Mouse (Mus musculus) limb, embryonic 11.5 days (tissue): ENCODE measurements at regions not wholly inside any gene's neighbourhood (a gene's known extent, or its start where the extent isn't known, plus 50 kb on each side); places are given as distances from the start of the nearest gene placed in this dataset.

Experiments used
- ATAC-seq: fragments of 200-750 bp; cut with Nextera tagmentation; 2 replicates; pipeline ENCODE4 v1.8.0; 2017; ENCODE audit warnings: low read depth; ENCODE audit not compliant: insufficient number of reproducible peaks, low FRiP score, low TSS enrichment
- DNase-seq: peaks from one replicate; pipeline ENCODE4 v3.0.0-alpha.2; 2015; ENCODE audit warnings: low spot score
- H3K27ac ChIP-seq: fragments of 300-500 bp; sonication (generic); replicated peaks from 2 replicates; pipeline ENCODE4 v1.5.1; 2014; ENCODE audit warnings: low read depth, mild to moderate bottlenecking, low read length
- H3K27me3 ChIP-seq: fragments of 300-500 bp; sonication (generic); 2 replicates; pipeline ENCODE4 v1.6.1; 2014; ENCODE audit warnings: mild to moderate bottlenecking, low read length, mixed read lengths; ENCODE audit not compliant: control insufficient read depth, insufficient read depth
- H3K36me3 ChIP-seq: fragments of 300-500 bp; sonication (generic); 2 replicates; pipeline ENCODE4 v1.6.1; 2014; ENCODE audit warnings: mild to moderate bottlenecking, low read length, moderate library complexity, mixed read lengths; ENCODE audit not compliant: control insufficient read depth, insufficient read depth
- H3K4me1 ChIP-seq: fragments of 300-500 bp; sonication (generic); 2 replicates; pipeline ENCODE4 v1.6.1; 2014; ENCODE audit warnings: low read length, mixed read lengths; ENCODE audit not compliant: control insufficient read depth, insufficient read depth
- H3K4me2 ChIP-seq: fragments of 300-500 bp; sonication (generic); 2 replicates; pipeline ENCODE4 v1.6.1; 2014; ENCODE audit warnings: low read depth, mild to moderate bottlenecking, moderate library complexity; ENCODE audit not compliant: severe bottlenecking
- H3K4me3 ChIP-seq: fragments of 300-500 bp; sonication (generic); 2 replicates; pipeline ENCODE4 v1.5.1; 2014; ENCODE audit warnings: low read depth, low read length
- H3K9ac ChIP-seq: fragments of 300-500 bp; sonication (generic); 2 replicates; pipeline ENCODE4 v1.6.1; 2014; ENCODE audit warnings: mild to moderate bottlenecking, low read length
- H3K9me3 ChIP-seq: fragments of 300-500 bp; sonication (generic); 2 replicates; pipeline ENCODE4 v1.6.1; 2016; ENCODE audit warnings: low read length; ENCODE audit not compliant: control insufficient read depth
- WGBS: fragments of 180-500 bp; shearing (Covaris S2); extraction: QIAGEN DNeasy Blood & Tissue Kit; methylation state at CpG from one replicate; pipeline ENCODE4 v1.1.7; 2014; 5-methylcytosine and 5-hydroxymethylcytosine counted together

DNA sequence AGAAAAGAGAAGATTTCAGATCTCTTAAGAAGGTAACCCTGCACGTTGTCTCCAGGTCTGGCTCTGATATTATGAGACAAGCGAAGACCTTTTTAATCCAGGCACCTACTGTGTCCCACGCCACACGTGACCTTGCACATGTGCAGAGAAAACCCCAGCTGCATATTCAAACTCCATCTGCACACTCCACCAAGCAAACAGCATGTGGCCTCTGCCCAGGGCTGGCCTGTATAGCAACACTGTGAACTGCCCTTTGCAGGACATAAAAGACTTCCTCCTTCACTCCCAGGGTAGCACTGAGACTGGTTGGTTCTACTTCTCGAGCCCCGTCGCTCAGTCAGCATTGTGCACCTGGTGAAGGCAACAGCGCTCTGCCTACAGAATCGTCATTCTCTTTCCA lies 119.0 kb downstream of the Slc38a6 start:
- no peaks in the 10 kb centered on the region for H3K27me3 ChIP-seq
- no peak for ATAC-seq
- no peak for DNase-seq
- H3K4me2 ChIP-seq, result no peak overlapping the region
- no peaks in the 10 kb centered on the region for H3K9me3 ChIP-seq
- no peak overlapping the region for H3K4me3 ChIP-seq
- H3K27ac ChIP-seq, result no peak overlapping the region
- H3K4me1 ChIP-seq, result peaks cover 29% of the 10 kb centered on the region
- 50% methylated on average over 9 of the region's 9 CpGs for WGBS
- no peak overlapping the region for H3K9ac ChIP-seq
- no peaks in the 10 kb centered on the region for H3K36me3 ChIP-seq

DNA sequence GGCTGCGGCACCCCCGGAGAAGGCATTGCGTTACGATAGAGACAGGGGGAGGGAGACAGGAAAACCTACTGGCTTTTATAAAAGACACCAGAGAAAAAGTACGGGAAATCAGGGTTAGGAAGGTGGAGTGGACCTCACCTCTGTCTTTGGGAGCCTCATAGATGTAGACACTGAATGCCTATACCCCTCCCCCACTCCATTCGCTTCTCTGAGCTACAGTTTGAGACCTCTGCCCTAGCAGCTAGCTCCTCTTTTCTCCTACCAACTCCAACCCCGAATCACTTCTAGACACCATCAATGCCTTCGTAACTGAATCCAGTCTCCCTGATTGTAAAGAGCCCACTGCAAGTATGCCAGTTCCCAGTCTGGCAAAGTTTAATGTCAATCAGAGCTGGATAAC lies 118.5 kb downstream of the Slc38a6 start:
- no peak overlapping the region for H3K9ac ChIP-seq
- ATAC-seq, result no peak
- 66% methylated on average over 8 of the region's 8 CpGs for WGBS

GRCm38 (mm10) chr12:73403906-73404474 lies 117.4 kb downstream of the Slc38a6 start:
- H3K27ac ChIP-seq, result no peak overlapping the region
- no peaks in the 10 kb centered on the region for H3K27me3 ChIP-seq
- peaks cover 33% of the 10 kb centered on the region for H3K4me1 ChIP-seq
- ATAC-seq (no peak), DNase-seq (no peak)
- no peak overlapping the region for H3K4me3 ChIP-seq
- WGBS, result 61% methylated on average over 13 of the region's 13 CpGs
- H3K4me2 ChIP-seq, result no peak overlapping the region
- H3K9me3 ChIP-seq, result no peaks in the 10 kb centered on the region
- no peaks in the 10 kb centered on the region for H3K36me3 ChIP-seq
- H3K9ac ChIP-seq, result no peak overlapping the region

More for the DNA sequence above, 118.5 kb downstream of the Slc38a6 start:
- H3K9me3 ChIP-seq, result no peaks in the 10 kb centered on the region
- H3K4me2 ChIP-seq, result no peak overlapping the region
- no peak overlapping the region for H3K4me3 ChIP-seq
- H3K27ac ChIP-seq, result no peak overlapping the region
- H3K27me3 ChIP-seq, result no peaks in the 10 kb centered on the region
- H3K36me3 ChIP-seq, result no peaks in the 10 kb centered on the region
- peaks cover 29% of the 10 kb centered on the region for H3K4me1 ChIP-seq
- DNase-seq, result no peak
